Mouse (Mus musculus): ENCODE data around the gene Gnb5.
A peak's percentile ranks its signal among the peaks of the same experiment; 100 is the strongest.

Gene Gnb5

DNA sequence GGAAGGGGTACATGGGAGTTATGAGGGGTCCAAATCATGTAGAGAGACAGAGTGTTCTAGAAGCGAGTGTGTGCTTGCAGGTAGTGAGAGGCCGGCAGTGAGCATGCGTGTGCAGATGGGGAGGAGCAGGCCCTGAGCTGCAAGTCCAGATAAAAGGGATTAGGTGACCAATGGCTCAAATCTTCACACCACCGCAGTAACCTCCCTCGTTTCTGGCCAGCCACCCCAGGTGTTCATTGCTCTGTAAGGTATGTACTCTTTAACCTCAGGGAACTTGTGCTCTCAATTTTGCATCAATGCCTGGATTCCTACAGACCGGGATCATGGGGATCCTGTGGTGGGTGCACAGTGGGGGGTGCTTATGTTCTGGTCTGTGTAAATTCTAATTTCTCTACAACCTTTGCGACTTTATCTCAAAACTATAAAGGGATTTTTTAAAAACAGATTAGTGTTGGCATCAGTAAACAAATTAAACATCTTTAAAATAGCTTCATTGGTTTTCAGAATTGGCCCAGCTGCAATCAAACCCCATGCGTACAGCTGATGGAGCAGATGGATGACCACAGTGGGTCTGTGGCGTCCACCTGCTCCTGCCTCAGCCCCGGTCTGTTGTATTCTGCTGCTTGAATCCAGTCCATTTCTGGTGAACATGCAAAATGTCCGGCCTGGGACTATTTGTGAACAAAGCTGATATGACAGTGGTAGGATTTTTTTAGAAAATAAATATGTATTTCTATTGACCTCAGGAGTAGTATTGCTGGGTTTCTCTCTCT lies at the start of gene Gnb5:
Gene Gnb5, plus strand, starts transcription at position 163 of the 773 bp plus-strand sequence.
- peak; percentile 87 to 90 for DNase-seq

GRCm38 (mm10) chr9:75258792-75259191 lies 47.3 kb upstream of the Gnb5 start:
- no peak for DNase-seq

- DNase-seq = no peak
These were observed 46.4 kb upstream of the Gnb5 start for GRCm38 (mm10) chr9:75259656-75260055.

DNA sequence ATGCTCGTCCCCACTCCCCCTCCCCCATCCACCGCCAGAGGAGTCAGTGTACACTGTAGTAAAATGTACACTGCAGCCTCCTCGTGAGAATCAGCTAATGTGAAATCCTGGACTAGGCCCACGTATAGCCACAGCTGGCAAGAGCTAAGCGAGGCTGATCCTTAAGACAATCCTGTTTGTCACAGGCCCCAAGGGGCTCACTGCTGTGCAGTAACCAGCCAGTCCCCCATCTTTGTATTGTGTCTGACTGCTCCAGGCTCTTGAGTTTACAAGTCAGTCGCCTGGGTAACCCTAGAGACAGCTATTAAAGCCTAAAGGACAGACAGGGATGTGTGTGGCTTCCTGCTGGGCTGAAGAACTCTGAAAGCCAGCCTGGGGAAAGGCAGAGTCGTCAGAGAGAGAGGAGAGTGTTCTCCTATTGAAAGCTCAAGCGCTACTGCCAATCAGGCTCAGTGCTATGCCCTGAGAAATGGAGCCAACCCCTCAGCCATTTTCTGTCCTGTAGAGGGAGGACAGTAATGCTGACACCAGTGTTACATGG lies 44.7 kb upstream of the Gnb5 start:
- no peak for DNase-seq

DNA sequence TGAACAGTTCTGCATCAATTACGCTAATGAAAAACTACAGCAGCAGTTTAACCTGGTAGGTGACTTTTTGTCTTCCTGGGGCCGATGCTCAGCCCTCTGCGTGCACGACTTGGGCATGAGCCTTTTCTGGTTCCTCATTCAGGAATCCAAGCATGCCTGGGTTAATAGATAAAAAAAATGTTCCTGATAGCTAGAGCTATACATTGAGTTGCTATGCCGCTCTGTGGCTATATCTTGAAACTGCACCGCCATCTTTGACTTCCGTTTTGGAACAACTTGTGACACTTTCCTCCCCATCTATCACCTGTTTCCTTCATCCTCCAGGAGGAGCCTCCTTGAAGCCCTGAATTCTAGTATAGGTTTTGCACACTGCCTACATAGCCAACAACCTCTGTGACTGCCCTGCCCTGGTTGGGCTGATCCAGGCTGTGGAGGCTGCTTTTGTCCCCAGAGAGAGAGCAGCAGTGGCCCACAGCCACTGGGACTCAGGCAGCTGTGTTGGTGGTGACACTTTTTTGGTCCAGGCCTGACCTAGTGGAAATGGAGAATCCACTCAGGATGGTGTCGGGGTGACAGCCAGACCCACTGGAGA lies 43.8 kb upstream of the Gnb5 start:
- no peak for DNase-seq

- no peak for DNase-seq
These were observed 41.9 kb upstream of the Gnb5 start for GRCm38 (mm10) chr9:75264008-75264718.

- DNase-seq = no peak
These were observed 38.9 kb upstream of the Gnb5 start for GRCm38 (mm10) chr9:75267147-75267546.

DNA sequence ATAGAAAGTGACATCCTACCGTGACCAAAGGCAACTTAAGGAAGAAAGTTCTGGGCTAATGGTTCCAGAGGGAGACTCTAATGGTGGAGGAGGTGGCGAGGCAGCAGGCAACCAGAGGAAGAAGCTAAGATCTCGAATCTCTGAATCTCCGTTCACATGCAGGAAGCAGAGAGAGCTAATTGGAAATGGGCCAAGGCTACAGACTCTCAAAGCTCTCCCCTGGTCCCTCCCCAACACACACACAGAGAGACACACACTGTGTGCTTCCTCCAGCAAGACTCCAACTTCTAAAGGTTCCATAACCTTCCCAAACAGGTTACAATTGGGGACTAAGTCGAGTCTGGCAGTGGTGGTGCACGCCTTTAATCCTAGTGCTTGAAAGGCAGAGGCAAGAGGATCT lies 35.7 kb upstream of the Gnb5 start:
- DNase-seq = no peak

DNA sequence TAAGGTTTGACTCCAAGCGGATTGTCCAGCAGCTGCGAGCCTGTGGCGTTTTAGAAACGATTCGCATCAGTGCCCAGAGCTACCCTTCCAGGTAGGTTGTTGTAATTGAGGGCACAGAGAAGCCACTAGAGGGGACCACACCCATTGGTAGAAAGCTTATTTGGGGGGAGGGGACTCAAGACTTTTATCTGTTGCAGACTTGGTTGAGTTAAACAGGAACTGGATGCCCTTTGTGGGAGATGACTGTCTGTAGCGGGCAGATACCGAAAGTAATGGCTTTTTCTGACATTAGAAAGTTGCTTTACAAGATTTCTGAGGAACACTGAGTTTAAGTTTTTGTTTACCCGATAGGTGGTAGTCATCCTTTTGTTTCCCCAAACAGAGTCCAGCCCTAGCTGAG lies 34.5 kb upstream of the Gnb5 start:
- no peak for DNase-seq

GRCm38 (mm10) chr9:75273646-75274045 lies 32.4 kb upstream of the Gnb5 start:
- no peak for DNase-seq

DNA sequence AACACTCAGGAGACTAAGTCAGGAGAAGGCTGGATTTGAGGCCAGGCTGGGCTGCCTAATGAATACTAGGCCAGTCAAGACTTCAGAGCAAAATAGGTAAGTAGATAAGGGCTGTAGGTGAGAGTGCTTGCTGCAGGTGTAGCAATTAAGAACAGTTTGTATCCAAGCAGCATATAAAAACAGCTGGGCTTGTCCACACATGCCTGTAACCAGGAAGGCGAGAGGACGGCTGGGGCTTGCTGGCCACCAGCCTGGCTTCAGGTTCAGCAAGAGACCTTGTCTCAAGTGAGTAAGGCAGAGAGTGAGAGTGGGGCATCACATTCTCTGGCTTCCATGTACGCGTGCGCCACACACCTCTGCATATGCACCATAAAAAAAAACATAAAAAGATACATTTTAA lies 31.6 kb upstream of the Gnb5 start:
- no peak for DNase-seq

DNA sequence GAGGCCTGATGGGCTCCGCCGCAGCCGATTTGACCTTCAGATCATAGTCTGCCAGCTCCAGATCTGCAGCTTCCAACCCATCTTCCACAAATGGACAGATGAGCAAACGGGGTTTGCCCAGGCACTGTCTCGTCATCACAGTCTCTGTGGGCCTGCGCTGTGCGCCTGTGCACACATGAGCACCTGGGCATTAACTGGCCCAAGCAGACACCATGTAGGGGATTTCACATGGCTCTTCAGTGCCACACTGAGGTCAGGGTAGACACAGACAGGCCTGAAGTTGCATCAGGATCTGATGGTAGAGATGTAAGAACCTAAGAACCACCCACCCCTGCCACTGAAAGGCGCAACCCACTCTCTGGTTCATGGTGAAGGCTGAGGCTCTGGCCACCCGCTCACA lies 31.0 kb upstream of the Gnb5 start:
- DNase-seq = no peak

GRCm38 (mm10) chr9:75280814-75281213 lies 25.3 kb upstream of the Gnb5 start:
- DNase-seq = peak; percentile 66 to 68

- DNase-seq = no peak
These were observed 23.9 kb upstream of the Gnb5 start for GRCm38 (mm10) chr9:75282179-75282578.

DNA sequence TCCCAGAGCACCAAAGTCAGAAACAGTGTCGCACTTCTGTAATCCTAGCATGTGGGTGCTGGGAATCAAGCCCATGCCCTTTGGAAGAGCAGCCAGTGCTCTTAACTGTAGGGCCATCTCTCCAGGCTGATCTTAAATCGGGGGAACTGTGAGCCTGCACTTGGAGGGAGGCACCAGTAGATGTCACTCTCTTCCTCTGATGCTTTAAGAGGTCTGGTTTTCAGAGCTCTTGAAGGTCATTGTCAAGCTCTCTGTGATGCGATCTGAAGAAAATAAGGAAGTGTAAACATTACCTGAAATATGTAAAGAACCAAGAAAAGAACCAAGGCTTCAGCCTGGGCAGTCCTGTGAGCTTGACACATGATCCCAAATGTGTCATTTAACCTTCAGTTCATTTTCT lies 23.3 kb upstream of the Gnb5 start:
- DNase-seq = peak; percentile 74 to 82

DNA sequence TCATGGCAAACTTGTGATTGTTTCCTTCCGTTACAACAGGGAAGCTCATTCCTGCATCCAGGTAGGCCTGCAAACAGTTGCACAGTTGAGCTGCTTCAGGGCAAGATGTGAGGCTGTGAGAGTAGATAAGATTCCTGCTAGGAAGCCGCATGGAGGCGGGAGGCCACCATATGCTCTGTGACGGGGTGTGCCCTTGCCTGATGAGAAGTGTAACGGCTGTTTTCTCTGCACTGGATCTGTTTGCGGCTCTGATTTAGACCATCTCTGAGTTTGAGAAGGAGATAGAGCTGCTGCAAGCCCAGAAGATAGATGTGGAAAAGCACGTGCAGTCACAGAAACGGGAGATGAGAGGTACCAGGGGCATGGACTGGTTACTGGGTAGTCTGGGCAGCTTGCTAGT lies 22.5 kb upstream of the Gnb5 start:
- peak; percentile 73 to 76 for DNase-seq

DNA sequence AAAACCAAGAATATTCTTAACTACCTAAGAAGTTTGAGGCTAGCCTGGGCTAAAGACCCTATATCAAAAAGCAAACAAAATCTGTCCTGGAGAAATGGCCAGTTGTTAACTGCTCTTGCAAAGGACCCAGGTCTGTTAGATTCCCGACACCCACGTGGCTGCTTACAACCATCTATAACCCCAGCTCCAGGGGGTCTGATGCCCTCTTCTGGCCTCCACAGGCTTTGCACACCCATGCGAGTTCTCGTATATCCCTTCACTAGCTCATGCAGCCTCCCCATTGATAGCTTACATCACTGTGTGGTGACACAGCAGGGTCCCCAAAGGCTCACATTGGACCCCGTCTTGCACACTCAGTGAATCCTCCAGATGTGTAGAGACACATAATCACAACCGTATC lies 20.7 kb upstream of the Gnb5 start:
- no peak for DNase-seq

- no peak for DNase-seq
These were observed 18.5 kb upstream of the Gnb5 start for GRCm38 (mm10) chr9:75287636-75288035.

DNA sequence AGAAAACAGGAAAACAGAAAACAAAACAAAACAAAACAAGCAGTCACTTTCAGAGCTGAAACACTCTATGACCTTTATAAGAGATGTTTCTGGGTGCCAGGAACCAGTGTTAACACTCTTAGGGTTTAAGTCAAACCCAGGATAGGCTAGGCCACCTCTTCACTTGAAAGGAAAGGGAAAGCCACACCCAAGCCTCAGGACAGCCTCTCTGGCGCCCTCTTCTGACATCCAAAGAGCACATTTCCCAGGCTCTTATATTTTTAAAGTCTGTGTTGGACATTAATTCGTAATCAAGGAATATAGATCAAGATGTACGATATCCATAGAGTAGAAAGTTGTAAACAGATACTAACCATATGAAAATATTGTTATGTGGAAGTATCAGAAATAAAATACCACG lies 16.5 kb upstream of the Gnb5 start:
- DNase-seq = no peak

- no peak for DNase-seq
These were observed 6.7 kb upstream of the Gnb5 start for GRCm38 (mm10) chr9:75299342-75299741.

GRCm38 (mm10) chr9:75303033-75303432 lies 3.1 kb upstream of the Gnb5 start:
- DNase-seq = no peak

GRCm38 (mm10) chr9:75303701-75304261 lies 2.3 kb upstream of the Gnb5 start:
- peak; percentile 38 to 46 for DNase-seq

- no peak for DNase-seq
These were observed 1.8 kb upstream of the Gnb5 start for GRCm38 (mm10) chr9:75304286-75304685.
